Mouse (Mus musculus) adrenal gland, postnatal 14 days (tissue): Measurements from ENCODE around the gene Xylt2. TPM values are rescaled to one million over a fixed set of nuclear protein-coding genes. Genes with fewer than 3 reads are reported as not detected.
"Not testable (repeated sequence)": the region's sequence is repeated elsewhere in the genome, so short reads cannot be mapped to it uniquely, and the experiment has no call there.

ENCODE experiments used
- DNase-seq: peaks from one replicate; pipeline ENCODE4 v3.0.0; 2021; ENCODE audit warnings: mixed read lengths
- long read RNA-seq, 2 experiments: library from polyadenylated mRNA; stranded (forward); transcript quantifications; one replicate each; pipeline ENCODE4 v2.0.0; 2021
- total RNA-seq: library from RNA; stranded (reverse); gene quantifications from 2 replicates; pipeline ENCODE4 v1.2.3, GENCODE M21; 2021

Xylt2 gene
- 20.5 and 22.6 TPM in 2 replicates for total RNA-seq
- long read RNA-seq, experiment 1, transcript Xylt2-201 (11 exons, 3,442 nt), result major isoform, 22 of 36 reads
- long read RNA-seq, experiment 1, partial matches to known transcripts, result 4 of 36 reads
- long read RNA-seq, experiment 1, other reads (novel, unspliced or antisense), result 10 of 36 reads
- long read RNA-seq, experiment 2, transcript Xylt2-201 (11 exons, 3,442 nt), result major isoform, 23 of 32 reads
- long read RNA-seq, experiment 2, partial matches to known transcripts, result 1 of 32 reads
- long read RNA-seq, experiment 2, other reads (novel, unspliced or antisense), result 8 of 32 reads

DNA sequence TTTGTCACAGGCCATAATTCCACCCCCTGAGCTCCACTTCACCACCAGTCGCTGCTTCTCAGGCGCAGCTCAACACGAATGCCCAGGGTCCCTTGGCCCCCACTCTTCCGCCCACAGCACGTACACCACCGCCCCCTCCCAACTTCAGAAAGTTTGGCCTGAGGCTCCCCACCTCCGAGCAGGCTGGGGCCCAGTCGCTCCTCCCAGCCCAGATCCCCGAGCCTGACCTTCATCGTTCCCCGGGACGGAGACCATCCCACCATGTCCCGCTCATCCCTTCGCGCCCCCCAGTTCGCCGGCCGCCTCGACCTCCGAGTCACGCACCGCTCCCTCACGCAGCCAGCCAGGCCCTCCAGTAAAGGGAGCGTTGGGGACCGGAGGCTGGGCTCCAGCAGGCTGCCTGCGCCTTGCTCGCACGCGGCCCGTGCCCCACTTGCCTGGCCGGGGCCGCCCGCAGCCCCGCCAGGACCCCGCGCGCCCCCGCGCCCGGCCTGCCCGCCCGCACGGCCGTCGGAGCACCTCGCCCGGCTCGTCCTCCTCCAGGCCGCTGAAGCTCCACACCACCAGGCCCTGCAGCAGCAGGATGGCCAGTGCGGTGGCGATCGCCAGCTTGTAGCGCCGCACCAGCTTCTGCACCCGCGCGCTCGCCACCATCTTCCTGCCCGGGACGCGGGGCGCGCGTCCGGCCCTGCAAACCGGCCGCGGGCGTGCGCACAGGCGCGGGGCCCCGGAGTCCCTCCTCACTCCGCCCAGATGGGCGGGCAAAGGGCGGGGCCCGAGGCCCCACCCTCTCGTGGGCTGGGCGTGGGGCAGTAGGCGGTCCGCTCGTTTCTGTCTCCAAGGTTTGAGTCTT is at the start of gene Xylt2:
Gene Xylt2 (minus strand): TSS at position 762 of the 853 bp plus-strand sequence.
- DNase-seq, result peak; percentile 96

DNA sequence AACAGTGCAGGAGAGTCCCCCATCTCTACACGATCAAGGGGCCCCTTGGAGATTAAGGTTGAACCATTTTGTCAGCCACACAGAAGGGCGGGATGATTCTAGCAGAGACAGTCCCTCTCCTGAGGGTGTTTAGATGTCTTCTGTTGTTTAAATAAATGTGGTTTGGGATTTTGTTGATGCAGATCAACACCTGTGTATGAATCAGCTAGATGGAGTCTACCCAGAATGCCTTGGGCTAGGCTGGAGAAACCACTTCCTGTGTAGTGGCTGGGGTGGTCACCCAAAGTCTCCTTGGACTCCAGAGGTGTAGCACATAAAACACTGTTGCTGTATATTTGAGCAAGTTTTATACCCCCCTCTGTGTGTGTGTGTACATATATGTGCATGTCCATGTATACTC is 41.9 kb upstream of the Xylt2 start:
- no peak for DNase-seq

DNA sequence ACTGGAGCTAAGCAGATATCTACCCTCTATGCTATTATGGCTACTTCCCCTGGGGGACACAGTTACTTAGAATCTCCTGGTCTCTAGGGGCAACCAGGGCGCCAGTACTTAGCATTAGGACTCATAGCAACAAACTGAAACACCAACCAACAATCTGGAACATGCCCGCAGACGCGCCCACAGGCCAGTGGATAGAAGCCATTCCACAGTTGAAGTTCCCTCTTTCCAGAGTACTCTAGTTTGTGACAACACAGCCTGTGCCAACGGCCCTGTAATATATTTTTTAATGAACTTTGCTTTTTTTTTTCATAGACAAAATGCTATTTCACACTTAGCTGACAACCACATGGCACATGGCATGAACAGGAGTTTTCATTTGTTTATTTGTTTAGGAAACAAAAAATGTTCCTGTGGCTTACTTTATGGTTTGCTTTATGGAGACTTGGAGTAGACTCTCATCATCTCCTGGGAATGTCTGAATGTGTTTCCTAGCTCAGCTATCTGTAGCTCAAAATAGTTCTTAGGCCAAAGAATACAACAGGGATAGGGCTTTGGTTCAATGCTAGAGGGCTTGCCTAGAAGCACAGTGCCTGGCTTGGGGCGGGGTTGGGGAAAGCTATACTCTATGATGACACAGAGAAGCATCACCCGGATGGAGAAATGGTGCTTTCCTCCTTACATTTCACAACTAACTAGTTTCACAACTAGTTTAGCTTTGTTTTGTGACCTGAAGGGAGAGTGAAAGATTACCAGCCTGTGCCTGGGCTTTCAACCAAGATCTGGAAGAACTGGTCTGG is 41.0 kb upstream of the Xylt2 start:
- DNase-seq, result no peak

DNA sequence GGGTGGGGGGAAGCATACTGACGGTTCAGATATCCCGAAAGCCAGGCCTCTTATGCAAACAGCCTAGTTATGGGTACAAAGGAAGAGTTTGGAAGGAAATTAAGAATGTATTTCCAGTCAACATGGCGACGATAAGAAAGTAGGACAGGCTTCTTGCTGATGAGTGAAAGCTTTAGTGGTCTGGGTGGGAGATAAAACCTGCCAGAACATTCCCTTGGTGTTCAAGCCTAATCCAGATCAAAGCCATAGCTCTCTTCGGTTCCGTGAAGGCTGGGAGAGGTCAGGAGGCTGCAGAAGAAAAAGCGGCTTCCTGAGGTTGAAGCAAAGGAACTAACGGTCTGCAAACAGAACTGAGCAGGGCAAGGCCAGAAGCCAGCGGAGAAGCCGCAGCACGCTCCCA is 39.9 kb upstream of the Xylt2 start:
- peak; percentile 27 for DNase-seq

DNA sequence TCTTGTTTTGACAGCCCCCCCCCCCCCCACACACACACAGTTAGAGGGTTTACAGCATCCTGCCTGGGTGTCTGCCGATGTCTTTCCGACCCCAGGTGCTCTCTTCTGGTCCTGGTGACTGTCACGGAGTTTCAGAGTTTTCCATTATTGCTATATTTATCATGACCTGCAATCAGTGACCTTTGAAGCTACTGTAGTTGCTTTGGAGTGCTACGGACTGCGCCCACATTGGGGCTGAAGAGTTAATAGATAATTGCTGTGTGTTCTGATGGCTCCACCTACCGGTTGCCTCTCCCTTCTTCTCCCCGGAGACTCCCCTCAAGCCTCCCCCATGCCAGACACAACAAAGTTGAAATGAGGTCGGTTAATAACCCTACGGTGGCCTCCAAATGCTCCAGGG is 39.4 kb upstream of the Xylt2 start:
- DNase-seq, result peak; percentile 75

DNA sequence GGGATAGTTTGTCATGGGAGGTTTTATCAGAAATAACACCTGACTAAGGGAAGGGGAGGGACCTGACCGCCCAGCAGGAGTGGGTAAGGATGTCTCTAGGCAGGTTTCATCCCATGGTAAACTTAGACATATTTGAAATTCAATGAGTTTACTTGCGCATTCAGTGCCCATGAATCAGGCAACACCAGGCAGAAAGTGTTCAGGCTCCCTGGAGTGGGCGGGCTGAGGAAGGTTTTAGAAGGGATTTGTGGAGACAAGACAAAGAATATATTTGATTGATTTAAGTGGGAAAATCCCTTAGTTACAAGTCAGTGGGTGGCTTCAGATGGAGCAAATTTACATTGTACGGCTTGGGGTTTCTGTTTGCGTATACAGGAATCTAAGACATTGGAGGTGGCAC is 38.3 kb upstream of the Xylt2 start:
- no peak for DNase-seq

DNA sequence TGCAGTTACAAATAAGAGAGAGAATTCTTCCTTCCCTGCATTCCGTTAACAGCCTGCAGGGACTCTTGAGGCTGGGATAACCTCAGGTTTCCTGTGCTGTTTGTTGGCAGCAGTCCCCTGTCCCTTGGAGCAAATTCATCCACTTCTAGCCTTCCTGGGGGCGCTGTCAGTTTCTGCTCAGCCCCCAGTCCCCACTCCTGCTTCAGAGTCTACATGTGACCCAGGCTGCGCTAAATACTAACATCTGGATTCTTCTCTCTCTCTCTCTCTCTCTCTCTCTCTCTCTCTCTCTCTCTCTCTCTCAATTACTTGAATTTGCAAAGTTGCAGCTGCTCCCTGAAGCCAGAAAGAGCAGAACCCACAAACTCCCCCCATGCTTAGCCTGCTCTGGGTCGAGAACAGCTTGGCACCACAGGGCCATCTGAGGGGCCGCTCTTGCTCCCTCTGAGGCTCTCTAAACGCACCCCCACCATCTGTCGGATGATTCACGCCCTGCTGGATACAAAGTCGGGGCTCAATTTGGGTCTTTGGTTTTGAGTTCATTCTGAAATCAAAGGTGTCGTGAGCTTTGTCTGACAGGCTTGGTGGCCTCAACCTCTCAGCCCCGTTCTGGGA is 36.0 kb upstream of the Xylt2 start:
- no peak for DNase-seq

DNA sequence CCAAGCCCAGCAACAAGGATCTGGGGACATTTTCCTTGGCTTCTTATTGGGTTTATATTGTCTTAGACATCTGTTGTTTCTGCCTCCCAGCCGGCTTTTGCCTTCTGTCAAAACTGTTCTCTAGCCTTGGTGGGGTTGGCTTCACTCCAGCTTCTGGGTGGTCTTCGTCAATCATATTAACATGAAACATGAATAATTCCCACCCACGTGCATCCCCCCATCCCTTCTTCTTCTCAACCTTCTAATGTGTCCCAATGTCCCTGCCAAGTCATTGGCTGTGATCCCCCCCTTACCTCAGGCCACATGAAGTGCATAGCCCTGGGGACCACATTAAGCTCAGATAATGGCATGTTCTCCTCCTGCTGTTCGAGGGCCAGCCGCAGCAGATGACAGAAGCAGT is 27.2 kb upstream of the Xylt2 start, which contains the start of gene Gm11541:
Gene Gm11541 (minus strand): TSS at position 28 of the 400 bp plus-strand sequence.
- DNase-seq, result no peak

DNA sequence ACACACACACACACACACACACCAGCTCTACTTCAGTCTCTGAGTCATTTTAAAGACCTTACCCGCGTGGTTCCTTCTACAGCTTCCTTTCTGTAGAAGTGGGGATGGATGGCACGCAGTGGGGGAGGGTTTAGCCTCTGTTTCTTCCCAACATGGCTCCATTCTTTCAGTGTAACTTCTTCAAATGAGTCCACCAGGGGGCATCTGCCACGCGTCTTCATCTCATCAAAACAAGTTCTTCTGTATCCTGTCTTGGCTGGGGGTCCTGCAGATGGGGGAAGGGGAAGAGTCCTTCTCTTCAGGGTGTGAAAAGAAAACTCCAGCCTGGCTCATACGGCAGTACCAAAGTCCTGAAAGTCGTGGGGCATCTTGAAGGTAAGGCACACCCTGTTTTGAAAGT is 26.7 kb upstream of the Xylt2 start:
- DNase-seq, result no peak

DNA sequence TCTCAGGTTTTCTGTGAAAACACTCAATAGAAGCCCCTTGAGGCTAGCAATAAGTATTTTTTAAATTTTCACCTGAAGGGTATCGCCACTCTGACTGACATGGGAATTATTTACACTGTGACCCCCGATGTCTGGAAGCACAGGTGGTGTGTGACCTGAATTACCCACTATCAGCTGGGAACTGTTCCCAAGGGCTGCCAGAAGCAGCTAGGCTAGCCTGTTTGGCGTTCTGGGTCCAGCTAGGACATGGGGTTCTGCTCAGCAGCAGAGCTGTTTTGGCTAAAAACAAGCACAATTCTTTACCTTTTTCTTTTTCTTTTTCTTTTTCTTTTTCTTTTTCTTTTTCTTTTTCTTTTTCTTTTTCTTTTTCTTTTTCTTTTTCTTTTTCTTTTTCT is 24.9 kb upstream of the Xylt2 start:
- DNase-seq, result no peak

DNA sequence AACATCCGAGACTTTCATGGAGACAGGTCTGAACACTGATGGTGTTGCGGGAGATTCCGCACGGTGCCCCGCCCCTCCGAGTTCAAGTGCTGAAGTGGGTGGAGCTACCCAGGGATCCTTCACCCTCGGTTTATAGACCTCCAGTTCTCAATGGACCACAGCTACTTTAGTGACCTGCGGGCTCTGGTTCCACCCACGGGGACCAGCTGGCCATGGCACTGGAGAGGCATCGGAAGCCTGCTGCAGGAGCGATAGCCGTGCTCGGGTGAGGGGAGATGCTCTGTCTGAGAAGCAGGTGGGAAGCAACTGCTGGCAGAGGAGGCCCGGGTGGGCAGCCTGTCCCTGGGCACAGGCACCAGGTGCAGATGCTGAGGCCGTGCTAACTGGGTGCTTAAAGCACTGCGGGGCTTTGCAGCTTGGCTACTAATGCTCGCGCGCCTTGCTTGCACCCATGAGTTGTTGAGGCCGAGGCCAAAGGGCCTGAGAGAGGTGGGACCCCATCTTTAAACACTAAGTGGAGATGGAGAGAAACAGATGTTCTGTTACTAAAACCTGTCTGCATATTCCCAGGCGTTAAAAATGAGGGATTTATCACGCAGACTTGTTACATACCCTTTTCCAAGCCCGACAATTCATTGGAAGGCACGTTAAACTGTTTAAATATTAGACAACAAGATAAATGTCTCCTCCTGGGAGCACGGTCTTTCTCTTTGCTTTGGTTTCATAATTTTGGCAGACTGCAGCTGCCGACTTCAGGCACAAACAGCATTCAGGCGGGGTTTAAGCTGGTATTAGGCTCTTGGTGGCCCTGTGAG is 24.3 kb upstream of the Xylt2 start:
- DNase-seq, result no peak

DNA sequence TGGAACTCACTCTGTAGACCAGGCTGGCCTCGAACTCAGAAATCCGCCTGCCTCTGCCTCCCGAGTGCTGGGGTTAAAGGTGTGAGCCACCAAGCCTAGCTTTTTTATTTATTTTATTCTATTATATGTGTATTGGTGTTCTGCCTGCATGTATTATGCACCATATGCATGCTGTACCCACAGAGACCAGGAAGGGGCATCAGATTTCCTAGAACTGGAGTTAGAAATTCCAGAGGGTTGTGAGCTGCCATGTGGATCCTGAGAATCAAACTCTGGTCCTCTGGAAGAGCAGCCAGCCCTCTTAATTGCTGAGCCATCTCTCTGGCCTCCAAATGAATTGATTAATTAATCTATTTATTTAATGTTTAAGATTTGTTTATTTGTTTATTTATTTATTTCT is 22.1 kb upstream of the Xylt2 start:
- no peak for DNase-seq

DNA sequence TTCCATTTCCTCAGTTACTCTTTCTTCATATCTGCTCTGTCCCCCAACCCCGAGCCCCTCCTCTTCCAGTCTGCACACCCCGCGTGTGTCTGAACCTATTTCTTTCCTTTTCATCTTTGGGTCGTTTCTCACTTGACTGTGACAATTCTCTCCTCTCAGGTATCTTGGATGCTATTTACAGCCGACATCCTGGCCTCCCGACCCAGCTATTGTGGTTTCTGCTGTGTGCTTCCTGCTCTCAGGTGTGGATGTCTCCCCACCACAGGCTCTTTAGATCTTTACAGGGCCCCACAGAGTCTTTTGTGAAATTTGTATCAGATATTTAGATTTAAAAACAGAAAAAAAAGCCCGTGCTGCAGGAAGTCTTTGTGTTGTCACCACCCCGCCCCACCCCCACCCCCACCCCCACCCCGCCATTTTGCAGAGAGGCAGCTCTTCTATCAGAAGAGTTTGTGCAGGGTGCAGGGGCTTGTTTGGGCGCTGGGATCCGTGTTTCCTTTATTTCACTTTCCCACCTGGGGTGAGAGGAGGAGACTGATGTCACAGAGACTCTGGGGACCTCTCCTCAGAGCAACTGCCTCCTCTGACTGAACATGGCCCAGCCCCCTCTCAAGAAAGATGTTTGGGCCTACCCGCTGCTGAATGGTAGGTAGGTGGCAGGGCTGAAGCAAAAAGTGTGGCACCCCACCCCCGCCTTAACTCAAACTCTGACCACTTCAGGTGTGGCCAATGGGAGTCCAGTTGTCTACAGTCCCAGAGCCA is 20.6 kb upstream of the Xylt2 start:
- DNase-seq, result no peak

DNA sequence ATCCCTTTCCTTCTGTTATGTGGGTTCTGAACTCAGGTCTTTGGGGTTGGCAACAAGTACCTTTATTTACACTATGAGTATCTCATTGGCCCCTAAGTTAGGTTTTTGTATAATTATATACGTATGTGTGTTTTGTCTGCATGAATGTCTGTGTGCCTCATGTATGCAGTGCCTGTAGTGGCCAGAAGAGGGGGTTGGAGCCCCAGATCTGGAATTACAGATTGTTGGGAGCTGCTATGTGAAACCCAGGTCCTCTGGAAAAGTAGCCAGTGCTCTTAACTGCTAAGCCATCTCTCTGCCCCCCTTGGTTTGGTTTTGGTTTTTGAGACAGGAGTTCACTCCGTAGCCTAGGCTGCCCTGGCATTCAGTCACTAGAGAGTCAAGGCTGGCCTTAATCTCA is 19.8 kb upstream of the Xylt2 start:
- DNase-seq, result no peak

DNA sequence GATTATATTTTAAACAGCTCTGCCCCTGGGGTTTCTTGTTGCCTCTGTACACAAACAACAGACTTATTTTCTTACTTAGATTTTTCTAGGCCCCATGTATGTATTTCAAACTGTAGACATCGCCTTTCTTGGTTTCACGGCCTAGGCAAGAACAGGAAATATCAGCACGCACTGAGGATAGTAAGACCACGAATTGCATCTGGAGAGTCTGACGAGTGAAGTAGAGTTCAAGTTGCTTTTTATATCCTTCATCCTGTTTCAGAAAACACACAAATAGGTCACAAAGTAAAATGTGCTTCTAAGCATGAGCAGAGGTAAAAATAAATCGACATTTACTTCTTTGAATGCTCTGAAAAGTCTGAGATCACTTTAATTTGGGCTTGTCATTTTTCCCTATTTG is 18.2 kb upstream of the Xylt2 start:
- DNase-seq, result no peak

DNA sequence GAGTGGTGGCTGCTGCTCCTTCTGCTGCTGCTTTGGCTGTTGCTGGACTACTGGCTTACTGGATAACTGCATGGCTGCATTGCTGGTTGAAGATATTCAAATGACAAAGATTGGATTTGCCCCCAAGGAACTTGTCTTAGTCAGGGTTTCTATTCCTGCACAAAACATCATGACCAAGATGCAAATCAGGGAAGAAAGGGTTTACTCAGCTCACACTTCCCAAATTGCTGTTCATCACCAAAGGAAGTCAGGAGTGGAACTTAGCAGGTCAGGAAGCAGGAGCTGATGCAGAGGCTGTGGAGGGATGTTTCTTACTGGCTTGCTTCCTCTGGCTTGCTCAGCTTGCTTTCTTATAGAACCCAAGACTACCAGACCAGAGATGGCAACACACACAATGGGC is 15.2 kb upstream of the Xylt2 start:
- DNase-seq, result not testable (repeated sequence)

DNA sequence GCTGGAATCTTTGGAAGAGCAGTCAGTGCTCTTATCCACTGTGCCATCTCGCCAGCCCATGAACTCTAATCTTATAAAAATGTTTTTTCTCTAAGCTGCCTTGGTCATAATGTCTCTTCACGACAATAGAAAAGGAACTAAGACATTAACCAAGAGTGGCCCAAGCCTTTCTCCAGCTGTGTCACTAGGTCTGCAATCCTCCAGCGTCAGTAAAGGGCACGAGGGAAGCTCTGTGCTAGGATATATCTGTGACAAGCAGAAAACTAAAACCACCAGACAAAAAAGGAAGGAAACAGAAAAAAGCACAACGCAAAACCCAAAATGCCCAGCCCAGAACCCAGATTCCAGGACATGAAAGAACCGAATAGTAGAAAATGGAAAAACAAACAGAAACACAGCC is 9.9 kb upstream of the Xylt2 start:
- DNase-seq, result no peak

DNA sequence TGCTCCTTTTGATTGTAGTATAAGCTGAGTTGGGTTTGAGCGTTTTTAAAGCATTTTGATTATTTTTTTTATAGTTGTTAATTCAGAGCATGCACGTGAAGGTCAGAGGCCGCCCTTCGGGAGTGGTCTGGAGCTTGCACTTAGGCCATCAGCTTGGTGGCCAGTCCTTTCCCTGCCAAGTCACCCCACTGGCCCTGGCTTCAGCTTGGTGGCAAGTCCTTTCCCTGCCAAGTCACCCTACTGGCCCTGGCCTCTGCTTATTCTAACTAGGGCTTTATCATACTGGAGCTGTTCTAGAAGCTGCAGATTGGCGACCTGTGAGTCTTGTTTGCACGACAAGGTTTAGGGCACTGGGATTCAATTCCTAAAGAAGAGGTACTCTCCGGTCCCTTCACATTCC is 5.1 kb upstream of the Xylt2 start:
- no peak for DNase-seq

DNA sequence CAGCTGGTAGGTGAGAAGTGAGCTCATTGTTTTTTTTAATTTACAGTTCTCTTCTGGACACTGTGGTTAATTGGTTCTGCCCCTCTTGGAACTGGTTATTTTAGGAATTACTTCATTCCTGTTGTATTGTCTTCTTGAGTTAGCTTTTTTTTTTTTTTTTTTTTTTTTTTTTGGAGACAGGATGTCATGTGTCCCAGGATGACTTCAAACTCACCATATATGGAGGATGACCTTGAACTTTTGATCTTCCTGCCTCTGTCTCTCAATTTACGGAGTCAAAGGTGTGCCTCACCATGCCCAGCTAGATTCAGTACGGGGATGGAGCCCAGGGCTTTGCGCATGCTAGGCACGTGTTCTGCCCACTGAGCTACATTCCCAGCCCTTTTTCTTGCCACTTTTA is 4.3 kb upstream of the Xylt2 start:
- no peak for DNase-seq

DNA sequence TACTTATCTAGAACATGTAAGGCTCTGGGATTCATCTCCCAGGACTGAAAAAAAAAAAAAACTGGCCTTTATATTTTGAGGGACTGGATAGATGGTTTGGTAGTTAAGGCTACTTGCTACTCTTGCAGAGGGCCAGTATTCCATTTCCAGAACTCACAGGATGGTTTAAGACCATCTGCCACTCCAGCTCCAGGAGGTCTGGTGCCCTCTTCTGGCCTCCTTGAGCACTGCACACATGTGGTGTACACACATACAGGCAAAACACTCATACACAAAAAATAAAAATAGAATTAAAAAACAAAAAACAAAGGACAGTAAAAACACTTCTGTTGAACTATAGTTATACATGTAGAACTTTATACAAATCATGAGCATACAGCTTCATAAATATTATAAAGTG is 3.3 kb upstream of the Xylt2 start:
- no peak for DNase-seq
